Mouse (Mus musculus) adrenal gland, adult 18-20 months (tissue): ENCODE results near the gene Psmd10. TPM values are rescaled to one million over a fixed set of nuclear protein-coding genes. Genes with fewer than 3 reads are reported as not detected.

Experiments
- total RNA-seq, 2 experiments: library from RNA; stranded (reverse); gene quantifications; 1 replicate in 1 of 2; 2 replicates in 1 of 2; pipeline ENCODE4 v1.2.3; 2021

Psmd10 gene
- total RNA-seq, 2 experiments from 2014 or later: 28.2 to 28.8 TPM

Other genes with a start within 250 kb of the Psmd10 start
- not detected for gene Tex13b, start 143.3 kb downstream of the Psmd10 start, total RNA-seq
- not detected for gene Vsig1, start 49.1 kb downstream of the Psmd10 start, total RNA-seq
- 10 to 100 TPM; 14.9 to 16.6 TPM for gene Atg4a, start 179 bp upstream of the Psmd10 start, total RNA-seq